Mouse (Mus musculus) heart, postnatal 0 days (tissue): ENCODE measurements at regions not wholly inside any gene's neighbourhood (a gene's known extent, or its start where the extent isn't known, plus 50 kb on each side); places are given as distances from the start of the nearest gene placed in this dataset.

ENCODE experiments used
- CTCF ChIP-seq: IDR thresholded peaks from 2 replicates; pipeline ENCODE4 v1.5.1; 2016; ENCODE audit warnings: antibody characterized with exemption, control low read depth, low read depth
- EP300 ChIP-seq: IDR thresholded peaks from 2 replicates; pipeline ENCODE4 v1.6.1; 2016; ENCODE audit warnings: antibody characterized with exemption, low read depth

- no peak for TF ChIP-seq CTCF
- TF ChIP-seq EP300 = no peak
Measured at GRCm38 (mm10) chr13:110692696-110693095, 297.9 kb downstream of the Plk2 start.
